In the genomic region with DNA sequence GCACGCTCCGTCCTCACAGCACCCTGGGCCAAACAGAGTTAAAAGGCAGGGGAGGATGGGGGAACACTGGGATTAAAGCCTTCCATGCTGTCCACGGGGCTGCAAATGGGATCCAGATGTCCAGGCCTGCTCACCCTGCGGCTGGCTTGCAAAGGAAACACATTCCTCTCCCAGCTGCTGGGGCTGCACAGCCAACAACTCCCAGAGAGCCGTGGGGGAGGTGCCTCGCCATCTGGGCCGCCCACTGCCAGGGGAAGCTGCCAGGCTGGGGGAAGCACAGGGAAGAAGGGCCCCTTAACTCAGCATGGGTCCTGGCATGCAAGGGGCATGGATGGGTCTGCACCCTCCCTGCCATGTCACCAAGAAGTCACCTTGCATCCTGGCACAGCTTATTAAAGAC, we compare ENCODE assay signal across 8 mouse cellular contexts. TPM values are rescaled to one million over a fixed set of nuclear protein-coding genes. Genes with fewer than 3 reads are reported as not detected.
A peak's percentile ranks its signal among the peaks of the same experiment; 100 is the strongest.
DNase-seq lines count a peak whose midpoint lies in the region; ATAC-seq lines count a peak whose summit lies in the region.

No protein-coding gene starts in this region.

- peak; percentile 74 to 76 for DNase-seq in left cerebral cortex, adult 18-20 months (ENCODE audit: low spot score in 2 of 2)
- no peak for DNase-seq in left cerebral cortex, adult 11 months (ENCODE audit: low spot score)
- DNase-seq in right cerebral cortex, adult 18-20 months: peak; percentile 80

- H3K36me3 ChIP-seq in embryonic facial prominence, embryonic 15.5 days: no peaks in the 10 kb centered on the region
- no peaks in the 10 kb centered on the region for H3K36me3 ChIP-seq in heart, embryonic 11.5 days (ENCODE audit: control insufficient read depth, insufficient read depth, low read length)
- H3K36me3 ChIP-seq in kidney, embryonic 15.5 days: no peaks in the 10 kb centered on the region
- H3K36me3 ChIP-seq in limb, embryonic 15.5 days: no peaks in the 10 kb centered on the region

- H3K9ac ChIP-seq in embryonic facial prominence, embryonic 15.5 days: no peak overlapping the region
- H3K9ac ChIP-seq in heart, embryonic 11.5 days (ENCODE audit: low read depth, low read length): no peak overlapping the region
- no peak overlapping the region for H3K9ac ChIP-seq in kidney, embryonic 15.5 days
- no peak overlapping the region for H3K9ac ChIP-seq in limb, embryonic 15.5 days

- WGBS in embryonic facial prominence, embryonic 15.5 days: 13% methylated on average over 7 of the region's 7 CpGs
- WGBS in heart, embryonic 11.5 days (ENCODE audit: insufficient replicate concordance): 35% methylated on average over 7 of the region's 7 CpGs
- 15% methylated on average over 7 of the region's 7 CpGs for WGBS in kidney, embryonic 15.5 days
- WGBS in limb, embryonic 15.5 days: 3% methylated on average over 7 of the region's 7 CpGs

- no peaks in the 10 kb centered on the region for H3K9me3 ChIP-seq in embryonic facial prominence, embryonic 15.5 days (replicated peaks)
- no peaks in the 10 kb centered on the region for H3K9me3 ChIP-seq in heart, embryonic 11.5 days (replicated peaks; ENCODE audit: control insufficient read depth, low read length)
- H3K9me3 ChIP-seq in kidney, embryonic 15.5 days (replicated peaks): no peaks in the 10 kb centered on the region
- no peaks in the 10 kb centered on the region for H3K9me3 ChIP-seq in limb, embryonic 15.5 days

- H3K27ac ChIP-seq in embryonic facial prominence, embryonic 15.5 days (replicated peaks): peak overlapping the region; percentile 35; the same call in 1 of the 2 replicates
- H3K27ac ChIP-seq in heart, embryonic 11.5 days (ENCODE audit: low read depth, low read length): peak overlapping the region; percentile 5; the same call in 1 of the 2 replicates
- H3K27ac ChIP-seq in kidney, embryonic 15.5 days: peak overlapping the region; percentile 81
- H3K27ac ChIP-seq in limb, embryonic 15.5 days: peak overlapping the region; percentile 67

- H3K4me2 ChIP-seq in embryonic facial prominence, embryonic 15.5 days (replicated peaks): peak overlapping the region; percentile 30
- H3K4me2 ChIP-seq in heart, embryonic 11.5 days: no peak overlapping the region; the same call in 1 of the 2 replicates
- 0 out of 2 replicates have a peak overlapping the region, but pooled peaks have one; percentile 16 for H3K4me2 ChIP-seq in kidney, embryonic 15.5 days
- H3K4me2 ChIP-seq in limb, embryonic 15.5 days: 0 out of 2 replicates have a peak overlapping the region, but pooled peaks have one; percentile 10

- peak; percentile 83 for ATAC-seq in embryonic facial prominence, embryonic 15.5 days (ENCODE audit: insufficient number of reproducible peaks, low FRiP score, low TSS enrichment, low read depth)
- ATAC-seq in heart, embryonic 11.5 days (replicated peaks; ENCODE audit: insufficient number of reproducible peaks, low FRiP score, low TSS enrichment): no peak
- peak; percentile 70 for ATAC-seq in kidney, embryonic 15.5 days (replicated peaks; ENCODE audit: low FRiP score)
- ATAC-seq in limb, embryonic 15.5 days (ENCODE audit: insufficient number of reproducible peaks, low FRiP score, low TSS enrichment, low read depth): peak; percentile 68
- no peak for ATAC-seq in monocyte, adult 5-6 weeks (replicated peaks; ENCODE audit: insufficient number of reproducible peaks, low FRiP score, low TSS enrichment, poor library complexity, severe bottlenecking)

- H3K4me3 ChIP-seq in embryonic facial prominence, embryonic 15.5 days (replicated peaks): no peak overlapping the region
- no peak overlapping the region for H3K4me3 ChIP-seq in heart, embryonic 11.5 days (ENCODE audit: low read depth, low read length)
- no peak overlapping the region for H3K4me3 ChIP-seq in kidney, embryonic 15.5 days (replicated peaks)
- no peak overlapping the region for H3K4me3 ChIP-seq in limb, embryonic 15.5 days

- H3K27me3 ChIP-seq in embryonic facial prominence, embryonic 15.5 days: no peaks in the 10 kb centered on the region
- no peaks in the 10 kb centered on the region for H3K27me3 ChIP-seq in heart, embryonic 11.5 days (ENCODE audit: control insufficient read depth, insufficient read depth, low read length)
- no peaks in the 10 kb centered on the region for H3K27me3 ChIP-seq in kidney, embryonic 15.5 days
- no peaks in the 10 kb centered on the region for H3K27me3 ChIP-seq in limb, embryonic 15.5 days

- H3K4me1 ChIP-seq in embryonic facial prominence, embryonic 15.5 days: peaks cover 87% of the 10 kb centered on the region
- peaks cover 35% of the 10 kb centered on the region for H3K4me1 ChIP-seq in heart, embryonic 11.5 days (ENCODE audit: control insufficient read depth, insufficient read depth, low read length)
- H3K4me1 ChIP-seq in kidney, embryonic 15.5 days: peaks cover 76% of the 10 kb centered on the region
- peaks cover 86% of the 10 kb centered on the region for H3K4me1 ChIP-seq in limb, embryonic 15.5 days

RNA-seq across cellular contexts. Expression of a gene that starts 37.8 kb away (rescaled TPM):
- 10 to 100 TPM; 34.3 to 46.0 TPM for total RNA-seq in left cerebral cortex, adult 18-20 months (2021)
- 6.2 and 6.4 TPM in 2 replicates for polyA plus RNA-seq in embryonic facial prominence, embryonic 15.5 days (2015; fragmentation: Nextera tagmentation; extraction: Ambion mirVana)
- 5.2 and 5.4 TPM in 2 replicates for polyA plus RNA-seq in heart, embryonic 11.5 days (2014; fragmentation: Nextera tagmentation; extraction: Ambion mirVana)
- polyA plus RNA-seq in kidney, embryonic 15.5 days (2015; fragmentation: Nextera tagmentation; extraction: Ambion mirVana): 3.5 and 3.6 TPM in 2 replicates
- 4.6 and 5.1 TPM in 2 replicates for polyA plus RNA-seq in limb, embryonic 15.5 days (2015; fragmentation: Nextera tagmentation; extraction: Ambion mirVana)
- total RNA-seq in monocyte, adult 5-6 weeks (2017): 21.2 to 48.6 TPM (median 32.6 TPM) in 3 replicates

RNA-seq across cellular contexts. Expression of a gene that starts 38.6 kb away (rescaled TPM):
- total RNA-seq in left cerebral cortex, adult 18-20 months (2021): not detected
- polyA plus RNA-seq in embryonic facial prominence, embryonic 15.5 days (2015; fragmentation: Nextera tagmentation; extraction: Ambion mirVana): 0.63 and 1.2 TPM in 2 replicates
- polyA plus RNA-seq in heart, embryonic 11.5 days (2014; fragmentation: Nextera tagmentation; extraction: Ambion mirVana): not detected in 2 replicates
- 0.18 TPM in 1 of 2 replicates, not detected in the other for polyA plus RNA-seq in kidney, embryonic 15.5 days (2015; fragmentation: Nextera tagmentation; extraction: Ambion mirVana)
- not detected in 2 replicates for polyA plus RNA-seq in limb, embryonic 15.5 days (2015; fragmentation: Nextera tagmentation; extraction: Ambion mirVana)
- total RNA-seq in monocyte, adult 5-6 weeks (2017): not detected in 3 replicates

RNA-seq across cellular contexts. Expression of a gene that starts 49.7 kb away (rescaled TPM):
- total RNA-seq in left cerebral cortex, adult 18-20 months (2021): 10 to 100 TPM; 79.6 to 86.0 TPM
- 54.5 and 62.3 TPM in 2 replicates for polyA plus RNA-seq in embryonic facial prominence, embryonic 15.5 days (2015; fragmentation: Nextera tagmentation; extraction: Ambion mirVana)
- 49.8 and 60.0 TPM in 2 replicates for polyA plus RNA-seq in heart, embryonic 11.5 days (2014; fragmentation: Nextera tagmentation; extraction: Ambion mirVana)
- 51.8 and 54.8 TPM in 2 replicates for polyA plus RNA-seq in kidney, embryonic 15.5 days (2015; fragmentation: Nextera tagmentation; extraction: Ambion mirVana)
- polyA plus RNA-seq in limb, embryonic 15.5 days (2015; fragmentation: Nextera tagmentation; extraction: Ambion mirVana): 48.9 and 60.1 TPM in 2 replicates
- 19.5 to 35.7 TPM (median 20.3 TPM) in 3 replicates for total RNA-seq in monocyte, adult 5-6 weeks (2017)

RNA-seq across cellular contexts. Expression of a gene that starts 49.9 kb away (rescaled TPM):
- 1 to 10 TPM; 8.1 to 8.3 TPM for total RNA-seq in left cerebral cortex, adult 18-20 months (2021)
- 11.3 TPM in 2 replicates for polyA plus RNA-seq in embryonic facial prominence, embryonic 15.5 days (2015; fragmentation: Nextera tagmentation; extraction: Ambion mirVana)
- 11.4 and 12.3 TPM in 2 replicates for polyA plus RNA-seq in heart, embryonic 11.5 days (2014; fragmentation: Nextera tagmentation; extraction: Ambion mirVana)
- 14.0 and 16.0 TPM in 2 replicates for polyA plus RNA-seq in kidney, embryonic 15.5 days (2015; fragmentation: Nextera tagmentation; extraction: Ambion mirVana)
- 12.0 and 16.6 TPM in 2 replicates for polyA plus RNA-seq in limb, embryonic 15.5 days (2015; fragmentation: Nextera tagmentation; extraction: Ambion mirVana)
- total RNA-seq in monocyte, adult 5-6 weeks (2017): 9.9 to 15.0 TPM (median 12.4 TPM) in 3 replicates

Comparison
In these comparisons a context has a peak if more than half of its experiments do, and no peak if none do; other contexts are left out.
1. ATAC-seq: peak in embryonic facial prominence, embryonic 15.5 days (single experiment), kidney, embryonic 15.5 days (single experiment) and limb, embryonic 15.5 days (single experiment); none in heart, embryonic 11.5 days (single experiment) and monocyte, adult 5-6 weeks (single experiment).
2. H3K27ac ChIP-seq: peak in every context shown above with its lines; median percentile 81 in kidney, embryonic 15.5 days; 67 in limb, embryonic 15.5 days; 35 in embryonic facial prominence, embryonic 15.5 days; 5 in heart, embryonic 11.5 days.